25 mouse cellular contexts compared by ENCODE assay signal in genomic region chr19:23779130-23779529, GRCm38 (mm10). TPM values are rescaled to one million over a fixed set of nuclear protein-coding genes. Genes with fewer than 3 reads are reported as not detected.
DNase-seq lines count a peak whose midpoint lies in the region; ATAC-seq and TF ChIP-seq lines count a peak whose summit lies in the region.
"Had no signal": no experiment of that assay in that cellular context is flagged by ENCODE, and none has a peak within 500 bp of the region (broad histone marks: within the 10 kb centered on the region; RNA-seq: fewer than 3 reads in every experiment).

No protein-coding gene starts in this region.

- intact Hi-C loops in heart, postnatal 14 days (cut with DNase I), result no loop called here

- peaks cover 10% of the 10 kb centered on the region; the same call in 1 of the 2 replicates for H3K4me1 ChIP-seq in kidney, embryonic 16.5 days (ENCODE audit: insufficient read depth, low read length)
- peaks cover 26% of the 10 kb centered on the region for H3K4me1 ChIP-seq in G1E (ENCODE audit: insufficient read depth, low read depth, low read length)

- no peak overlapping the region for H3K4me3 ChIP-seq in kidney, embryonic 16.5 days (ENCODE audit: low read length)
- H3K4me3 ChIP-seq in G1E (ENCODE audit: low read depth, low read length), result no peak overlapping the region
- H3K4me3 ChIP-seq: embryonic facial prominence, embryonic 13.5 days; embryonic facial prominence, embryonic 15.5 days; erythroblast, embryonic 14.5 days; forebrain, embryonic 10.5 days; forebrain, embryonic 12.5 days had no signal

- peak; percentile 37; the same call in 1 of the 2 replicates for ATAC-seq in kidney, embryonic 16.5 days (ENCODE audit: low FRiP score, low TSS enrichment)
- 0 out of 2 replicates have a peak, but pooled peaks have one; percentile 15 for ATAC-seq in G1E (ENCODE audit: extremely low read depth, insufficient number of reproducible peaks, low FRiP score, poor library complexity, severe bottlenecking)
- ATAC-seq: CD4-positive, CD25-positive, alpha-beta regulatory T cell, adult 4 months; forebrain, embryonic 14.5 days; forebrain, embryonic 16.5 days had no signal

- TF ChIP-seq CTCF in G1E (IDR thresholded peaks at IDR 0.05; ENCODE audit: low read depth, low read length), result no peak

- H3K27me3 ChIP-seq in kidney, embryonic 16.5 days (ENCODE audit: insufficient read depth, low read length), result no peaks in the 10 kb centered on the region
- H3K27me3 ChIP-seq in G1E (ENCODE audit: insufficient read depth, low read length), result peaks cover 5% of the 10 kb centered on the region; the same call in 1 of the 2 replicates
- H3K27me3 ChIP-seq: CH12.LX; embryonic facial prominence, embryonic 13.5 days; embryonic facial prominence, embryonic 15.5 days; forebrain, embryonic 12.5 days had no signal

- no peak overlapping the region for H3K9ac ChIP-seq in kidney, embryonic 16.5 days (replicated peaks; ENCODE audit: low read length)
- H3K9ac ChIP-seq: embryonic facial prominence, embryonic 13.5 days; embryonic facial prominence, embryonic 15.5 days; forebrain, embryonic 12.5 days had no signal

- no peaks in the 10 kb centered on the region for H3K9me3 ChIP-seq in kidney, embryonic 16.5 days (ENCODE audit: low read length)
- no peaks in the 10 kb centered on the region for H3K9me3 ChIP-seq in G1E (replicated peaks)
- H3K9me3 ChIP-seq: embryonic facial prominence, embryonic 13.5 days; embryonic facial prominence, embryonic 15.5 days; forebrain, embryonic 10.5 days; forebrain, embryonic 12.5 days had no signal

- no peaks in the 10 kb centered on the region for H3K36me3 ChIP-seq in kidney, embryonic 16.5 days (ENCODE audit: insufficient read depth, low read length)
- no peaks in the 10 kb centered on the region for H3K36me3 ChIP-seq in G1E (replicated peaks)
- H3K36me3 ChIP-seq: embryonic facial prominence, embryonic 13.5 days; embryonic facial prominence, embryonic 15.5 days; forebrain, embryonic 10.5 days; forebrain, embryonic 12.5 days had no signal

- H3K4me2 ChIP-seq in kidney, embryonic 16.5 days (replicated peaks; ENCODE audit: low read depth, low read length), result no peak overlapping the region
- H3K4me2 ChIP-seq: embryonic facial prominence, embryonic 13.5 days; embryonic facial prominence, embryonic 15.5 days; forebrain, embryonic 12.5 days had no signal

- H3K27ac ChIP-seq in kidney, embryonic 16.5 days (ENCODE audit: low read length), result no peak overlapping the region
- H3K27ac ChIP-seq: embryonic facial prominence, embryonic 13.5 days; embryonic facial prominence, embryonic 15.5 days; forebrain, embryonic 10.5 days; forebrain, embryonic 12.5 days had no signal

- DNase-seq in heart, adult 11 months, result peak; percentile 6
- no peak for DNase-seq in heart, postnatal 14 days
- DNase-seq in kidney, adult 11 months, result no peak
- no peak for DNase-seq in G1E (ENCODE audit: low spot score)
- DNase-seq: adrenal gland, adult 2 months; adrenal gland, postnatal 10 days; adrenal gland, postnatal 25 days; B cell, adult 2 months; cerebellum, adult 11 months; cerebellum, adult 18-20 months; cerebellum, adult 8-10 months; cerebellum, adult 9-11 months; cerebellum, postnatal 14 days; cerebellum, postnatal 36 days; embryo, embryonic 11 days had no signal

RNA-seq across cellular contexts. Expression of gene Apba1, which starts 20.4 kb away (rescaled TPM):
- 1 to 10 TPM; 4.2 to 4.4 TPM for total RNA-seq in heart, postnatal 14 days (2021)
- 0.91 and 1.1 TPM in 2 replicates for polyA plus RNA-seq in kidney, embryonic 16.5 days (2015; fragmentation: Nextera tagmentation; extraction: Ambion mirVana)
- total RNA-seq in G1E (2014; fragmentation: Nextera tagmentation) (not detected in 2 replicates), G1E (2017) (0.12 and 0.16 TPM in 2 replicates)
- polyA plus RNA-seq in G1E (2012), result not detected in 2 replicates
- polyA plus RNA-seq: CD4-positive, CD25-positive, alpha-beta regulatory T cell, adult 4 months; erythroblast, embryonic 14.5 days had no signal

Comparison
In these comparisons a context has a peak if more than half of its experiments do, and no peak if none do; other contexts are left out.
1. RNA of gene Apba1, which starts 20.4 kb away (total RNA-seq): 4.2 to 4.4 TPM in heart, postnatal 14 days; 0.12 to 0.16 TPM in G1E; every median in the first group is over 4 times any median in the second.